Mouse (Mus musculus) right cerebral cortex, adult 18-20 months (tissue): ENCODE results near the gene Vmn1r135.
"Not testable (repeated sequence)": the region's sequence is repeated elsewhere in the genome, so short reads cannot be mapped to it uniquely, and the experiment has no call there.

Experiments
- DNase-seq: peaks from one replicate; pipeline ENCODE4 v3.0.0; 2022; ENCODE audit warnings: mixed read lengths

The Vmn1r135 gene

GRCm38 (mm10) chr7:21832051-21832450, at the start of gene Vmn1r135:
Gene Vmn1r135 (plus strand): TSS chr7:21832351.
- not testable (repeated sequence) for DNase-seq

- DNase-seq, result not testable (repeated sequence)
Observed at GRCm38 (mm10) chr7:21796628-21797027, 35.5 kb upstream of the Vmn1r135 start, which contains the start of gene Gm4177. Gene Gm4177 (minus strand): TSS chr7:21796728.

DNA sequence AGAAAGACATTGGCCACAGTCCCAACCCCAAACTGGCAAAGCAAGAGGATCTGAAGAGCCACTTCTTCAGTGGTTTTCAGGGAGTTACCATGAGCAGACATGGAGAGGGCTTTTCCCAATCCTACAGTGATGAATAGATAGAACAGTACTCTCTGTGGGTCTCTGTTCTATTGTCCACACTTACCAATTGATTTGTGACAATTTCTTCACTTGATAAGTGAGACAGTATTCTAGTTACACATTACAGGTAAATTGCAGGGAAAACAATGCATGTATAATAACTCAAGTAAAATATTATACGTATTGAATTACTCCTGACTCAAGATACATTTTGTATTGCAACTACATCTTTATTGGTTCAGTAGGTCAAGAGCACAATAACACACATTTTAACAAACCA, 12.0 kb downstream of the Vmn1r135 start, which contains the start of gene Gm5725:
Gm5725 (minus strand) TSS at position 101 of the 400 bp plus-strand sequence.
- not testable (repeated sequence) for DNase-seq
